Mouse (Mus musculus): ENCODE measurements at regions not wholly inside any gene's neighbourhood (a gene's known extent, or its start where the extent isn't known, plus 50 kb on each side); places are given as distances from the start of the nearest gene placed in this dataset.
A peak's percentile ranks its signal among the peaks of the same experiment; 100 is the strongest.

DNA sequence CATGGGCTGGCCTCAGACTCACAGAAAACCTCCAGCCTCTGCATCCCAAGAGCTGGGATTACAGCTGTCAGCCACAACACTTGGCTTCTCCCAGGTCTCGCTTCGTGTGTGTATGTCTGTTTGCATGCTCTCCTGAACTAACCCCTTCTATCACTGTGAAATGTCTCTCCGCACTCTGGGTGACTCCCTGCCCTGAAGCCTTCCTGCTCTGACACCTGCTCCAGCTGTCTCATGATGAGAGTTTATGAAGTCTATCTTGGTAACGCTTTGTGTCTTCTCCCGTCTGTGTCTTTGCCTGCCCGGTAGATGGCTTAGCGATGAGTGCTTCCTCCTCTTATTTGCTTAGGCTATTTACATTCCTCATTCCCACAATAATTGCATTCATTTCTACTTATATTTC is 133.0 kb downstream of the Ndufa10 start:
- no peak for ATAC-seq (ENCODE audit: low TSS enrichment)

DNA sequence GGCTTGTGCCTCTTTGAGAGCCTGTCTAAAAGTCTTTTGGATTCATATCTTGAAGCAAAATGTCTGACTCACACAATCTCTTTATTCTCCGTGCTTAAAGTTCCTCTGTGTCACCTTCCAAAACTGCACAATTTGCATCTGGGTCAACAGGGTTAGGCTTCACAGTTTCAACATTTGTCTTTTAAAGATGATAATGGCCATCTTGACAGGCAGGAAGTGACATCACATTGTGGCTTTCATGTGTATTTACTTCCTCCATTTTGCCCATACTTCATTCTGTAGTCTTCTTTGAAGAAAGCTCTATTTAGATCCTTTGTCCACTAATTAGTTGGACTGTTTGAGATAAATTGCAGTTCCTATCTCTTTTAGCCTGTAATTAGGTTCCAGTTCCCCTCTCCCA is 135.1 kb downstream of the Ndufa10 start:
- ATAC-seq (ENCODE audit: low TSS enrichment) = no peak

GRCm38 (mm10) chr1:92337450-92337849 is 136.2 kb downstream of the Ndufa10 start:
- ATAC-seq (ENCODE audit: low TSS enrichment) = no peak

GRCm38 (mm10) chr1:92332248-92332584 is 136.7 kb upstream of the Hdac4 start:
- no peak for ATAC-seq (ENCODE audit: low TSS enrichment)

DNA sequence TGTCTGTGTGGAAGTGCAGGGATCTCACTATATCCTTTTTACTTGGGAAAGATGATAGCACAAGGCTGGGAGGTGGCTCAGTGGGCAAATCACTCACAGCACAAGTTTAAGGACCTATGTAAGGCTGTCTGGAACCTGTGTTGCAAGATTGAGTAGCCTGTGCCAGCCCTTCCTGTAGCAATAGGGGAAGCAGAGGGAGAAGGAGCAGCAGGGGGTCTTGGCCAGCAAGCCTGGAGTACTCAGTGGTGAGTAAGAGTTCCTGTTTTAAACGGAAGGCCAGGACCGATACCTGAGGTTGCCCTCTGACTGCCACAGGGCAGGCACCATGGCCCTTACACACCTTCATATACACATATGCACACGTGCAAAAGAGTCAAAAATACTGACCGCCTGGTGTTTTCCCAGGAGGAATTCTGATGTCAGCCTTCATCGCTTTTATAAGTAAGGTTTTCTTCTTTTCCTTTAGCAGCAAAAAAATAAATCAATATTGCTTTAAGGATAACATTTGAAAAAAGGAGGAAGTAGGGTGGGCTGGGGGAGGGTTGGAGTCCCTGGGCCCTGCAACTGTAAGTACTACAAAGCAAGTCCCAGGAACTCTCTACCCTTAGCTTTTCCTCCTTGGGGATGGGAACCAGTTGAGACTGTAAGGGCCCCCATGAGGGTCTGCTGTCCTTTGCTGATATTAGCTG is 136.2 kb upstream of the Hdac4 start:
- ATAC-seq (ENCODE audit: low TSS enrichment) = no peak

GRCm38 (mm10) chr1:92330181-92330580 is 134.7 kb upstream of the Hdac4 start:
- ATAC-seq (ENCODE audit: low TSS enrichment) = no peak

GRCm38 (mm10) chr1:92329491-92329890 is 134.0 kb upstream of the Hdac4 start:
- ATAC-seq (ENCODE audit: low TSS enrichment) = peak; percentile 84; the same call in 1 of the 2 replicates

DNA sequence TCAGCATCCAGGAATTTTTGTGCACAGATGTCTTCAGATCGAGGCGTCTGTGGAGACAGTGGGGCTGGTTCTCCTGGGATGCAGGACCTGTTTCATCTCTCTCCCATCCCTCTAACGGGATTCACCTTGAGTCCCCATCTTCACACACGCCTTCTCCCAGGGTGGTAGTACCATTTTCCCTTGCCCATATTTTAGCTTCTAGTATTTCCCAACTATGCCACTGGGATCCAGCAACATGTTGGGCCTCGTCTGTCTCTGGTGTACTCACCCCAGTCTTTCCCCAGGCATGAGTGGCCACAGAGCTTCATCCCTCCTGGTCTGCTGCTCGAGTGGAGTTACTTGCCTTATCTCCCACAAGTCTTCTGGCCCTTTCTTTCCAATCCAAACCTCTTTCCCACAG is 131.6 kb upstream of the Hdac4 start:
- no peak for ATAC-seq (ENCODE audit: low TSS enrichment)

DNA sequence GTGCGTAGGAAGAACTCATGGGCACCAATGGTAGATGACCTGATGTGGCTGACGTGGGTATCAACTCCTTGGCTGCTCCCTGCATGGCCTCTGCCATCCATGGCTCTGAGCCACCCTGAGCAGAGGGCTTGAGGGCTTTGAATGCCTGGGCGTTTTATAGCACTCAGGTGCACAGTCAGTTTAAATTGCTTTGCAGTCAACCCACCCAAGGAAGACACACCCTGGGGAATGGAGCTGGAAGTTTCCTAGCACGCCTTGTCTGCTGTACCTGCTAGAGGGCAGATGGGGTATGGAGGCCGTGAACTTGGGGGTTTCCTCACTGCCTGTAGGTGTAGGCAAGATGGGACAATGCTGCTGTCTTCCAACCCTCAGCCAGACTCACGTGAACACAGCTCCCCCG is 129.8 kb upstream of the Hdac4 start:
- no peak for ATAC-seq (ENCODE audit: low TSS enrichment)

DNA sequence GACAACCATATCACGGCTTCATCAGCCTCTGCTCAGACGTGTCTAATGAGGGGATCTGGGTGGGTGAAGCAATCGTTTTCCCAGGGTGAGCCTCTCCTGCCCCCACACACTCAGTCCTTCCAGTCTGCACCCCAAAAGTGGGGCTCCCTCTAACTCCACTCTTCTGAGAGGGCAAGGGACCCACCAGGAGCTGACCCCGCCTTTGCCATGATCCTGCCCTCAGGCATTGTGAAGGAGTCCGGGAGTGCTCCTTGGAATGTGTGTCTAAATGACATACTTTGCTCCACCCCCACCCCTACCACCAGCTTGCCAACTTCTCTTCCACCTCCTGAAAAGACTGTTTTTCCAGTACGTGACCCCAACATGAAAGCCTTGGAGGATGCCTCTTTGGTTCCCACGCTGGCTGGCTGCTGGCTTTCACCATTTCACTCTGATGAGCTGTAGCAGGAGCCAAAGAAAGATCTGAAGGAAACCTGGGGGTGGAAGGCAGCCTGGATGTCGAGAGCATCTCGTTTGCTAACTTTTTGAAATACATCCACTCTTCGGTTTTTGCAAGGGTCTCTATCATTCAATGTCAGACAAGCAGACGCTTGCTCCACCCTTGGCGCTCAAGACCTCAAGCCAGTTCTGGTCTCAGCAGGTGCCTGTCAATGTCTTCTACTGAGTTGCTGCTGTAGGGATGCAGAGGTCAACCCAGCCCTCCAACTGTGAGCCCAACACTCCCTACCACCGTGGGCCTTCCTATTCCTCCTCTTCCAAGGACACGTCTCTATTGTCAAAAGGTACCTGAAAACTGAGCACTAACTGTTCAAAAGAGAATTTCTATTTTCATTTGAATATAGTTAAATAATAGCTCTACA is 128.8 kb upstream of the Hdac4 start:
- ATAC-seq (ENCODE audit: low TSS enrichment) = peak; percentile 88; the same call in 1 of the 2 replicates

GRCm38 (mm10) chr1:92317131-92317530 is 121.6 kb upstream of the Hdac4 start:
- no peak for ATAC-seq (ENCODE audit: low TSS enrichment)

GRCm38 (mm10) chr1:92316191-92316723 is 120.8 kb upstream of the Hdac4 start:
- no peak for ATAC-seq (ENCODE audit: low TSS enrichment)

GRCm38 (mm10) chr1:92313001-92313597 is 117.6 kb upstream of the Hdac4 start:
- no peak for ATAC-seq (ENCODE audit: low TSS enrichment)

GRCm38 (mm10) chr1:92309883-92310282 is 114.4 kb upstream of the Hdac4 start:
- ATAC-seq (ENCODE audit: low TSS enrichment) = peak; percentile 82

DNA sequence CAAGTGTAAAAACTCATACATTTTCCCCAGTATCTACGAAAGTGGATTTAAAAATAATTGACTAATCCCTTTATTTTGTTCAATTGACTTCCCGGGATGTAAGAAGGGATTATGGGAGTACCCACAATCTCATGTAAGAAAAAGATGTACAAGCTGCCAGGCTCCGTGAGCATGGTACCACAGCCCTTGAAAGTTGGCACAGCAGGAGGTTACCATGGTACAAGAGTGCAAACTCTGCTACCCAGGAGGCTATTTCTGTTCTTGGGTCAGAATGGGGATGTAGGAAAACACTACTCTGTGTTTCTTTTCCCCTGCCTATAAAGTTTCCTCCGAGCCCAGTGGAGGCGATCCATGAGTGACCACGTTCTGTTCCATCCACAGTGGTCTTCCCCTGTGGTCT is 113.9 kb upstream of the Hdac4 start:
- peak; percentile 42 for ATAC-seq (ENCODE audit: low TSS enrichment)

GRCm38 (mm10) chr1:92308537-92308936 is 113.0 kb upstream of the Hdac4 start:
- ATAC-seq (ENCODE audit: low TSS enrichment) = no peak

DNA sequence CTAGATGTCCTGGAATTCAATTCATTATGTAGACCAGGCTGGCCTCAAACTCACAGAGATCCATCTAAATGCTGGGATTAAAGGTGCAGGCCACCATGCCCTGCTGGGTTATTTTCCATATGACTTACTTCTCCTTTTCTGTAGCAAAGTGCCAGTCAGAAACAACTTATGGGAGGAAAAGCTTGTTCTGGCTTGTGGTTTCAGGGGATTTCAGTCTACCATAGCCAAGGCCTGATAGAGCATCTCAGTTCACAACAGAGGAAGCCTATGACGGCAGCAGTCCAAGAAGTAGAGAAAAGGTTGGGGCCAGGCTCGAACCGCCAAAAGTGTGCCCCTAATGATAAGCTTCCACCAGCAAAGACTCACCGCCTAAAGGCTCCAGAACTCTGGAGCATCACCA is 110.5 kb upstream of the Hdac4 start:
- no peak for ATAC-seq (ENCODE audit: low TSS enrichment)

DNA sequence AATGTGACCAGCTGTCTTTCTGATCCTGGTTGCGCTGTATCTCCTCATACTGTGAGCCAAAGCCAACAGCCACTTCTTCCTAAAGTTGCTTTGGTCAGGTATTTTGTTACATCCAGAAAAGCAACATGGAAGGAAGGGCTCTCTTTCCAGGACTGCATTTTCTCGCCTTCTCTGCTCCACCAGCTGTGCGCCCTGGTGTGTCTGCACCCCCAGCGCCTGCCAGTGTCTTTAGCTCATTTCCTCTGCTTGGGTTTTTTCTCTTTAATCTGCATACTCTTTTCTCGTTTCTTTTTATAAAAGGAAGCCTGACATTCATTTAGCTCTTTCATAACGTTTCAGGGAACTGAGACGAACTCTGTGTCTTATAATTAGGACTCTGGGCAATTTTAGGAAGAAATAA is 103.5 kb upstream of the Hdac4 start:
- ATAC-seq (ENCODE audit: low TSS enrichment) = peak; percentile 81

DNA sequence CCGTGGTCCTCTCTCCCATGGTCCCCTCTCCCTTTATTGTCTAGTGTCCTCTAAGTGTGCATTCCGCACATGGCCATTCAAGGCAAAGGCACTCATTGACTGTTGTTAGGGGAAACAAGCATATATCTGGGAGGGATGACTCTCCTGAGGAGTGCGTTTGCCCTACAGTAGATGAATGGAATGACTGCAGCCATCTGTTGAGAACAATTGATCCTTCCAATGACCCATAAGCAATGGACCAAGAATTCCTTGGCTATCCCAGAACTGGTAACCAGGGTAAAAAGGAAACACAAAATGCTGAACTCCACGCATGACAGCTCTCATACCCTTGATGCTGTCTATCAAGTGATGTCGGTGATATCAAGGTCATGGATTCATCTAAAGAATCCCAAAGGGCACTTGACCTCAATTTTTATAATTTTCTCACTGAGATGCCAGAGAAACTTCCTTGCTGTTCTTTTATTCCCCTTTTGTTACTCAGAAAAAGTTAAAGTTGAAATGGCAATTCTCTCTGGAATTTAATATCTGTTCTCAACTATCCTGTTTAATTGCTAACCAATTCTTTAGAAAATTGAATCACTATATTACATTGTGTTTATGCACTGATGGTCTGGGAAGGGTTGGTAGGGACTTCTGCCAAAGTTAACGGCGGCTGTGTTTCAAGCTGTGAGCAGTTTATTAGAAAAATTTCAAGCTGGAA is 97.3 kb upstream of the Hdac4 start:
- ATAC-seq (ENCODE audit: low TSS enrichment) = no peak

DNA sequence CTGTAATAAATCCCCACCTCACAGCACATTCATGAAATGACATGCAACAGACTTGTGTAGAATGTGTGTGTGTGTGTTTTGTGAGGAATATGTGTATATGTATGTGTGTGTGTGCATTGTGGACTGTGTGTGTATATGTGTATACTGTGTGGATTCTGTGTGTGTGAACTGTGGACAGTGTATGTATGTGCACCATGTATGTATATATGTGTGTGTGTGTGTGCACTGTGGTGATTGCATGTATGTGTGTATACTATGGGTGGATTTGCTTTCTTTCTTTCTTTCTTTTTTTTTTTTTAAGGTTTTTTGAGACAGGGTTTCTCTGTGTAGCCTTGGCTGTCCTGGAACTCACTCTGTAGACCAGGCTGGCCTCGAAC is 91.5 kb upstream of the Hdac4 start:
- no peak for ATAC-seq (ENCODE audit: low TSS enrichment)

DNA sequence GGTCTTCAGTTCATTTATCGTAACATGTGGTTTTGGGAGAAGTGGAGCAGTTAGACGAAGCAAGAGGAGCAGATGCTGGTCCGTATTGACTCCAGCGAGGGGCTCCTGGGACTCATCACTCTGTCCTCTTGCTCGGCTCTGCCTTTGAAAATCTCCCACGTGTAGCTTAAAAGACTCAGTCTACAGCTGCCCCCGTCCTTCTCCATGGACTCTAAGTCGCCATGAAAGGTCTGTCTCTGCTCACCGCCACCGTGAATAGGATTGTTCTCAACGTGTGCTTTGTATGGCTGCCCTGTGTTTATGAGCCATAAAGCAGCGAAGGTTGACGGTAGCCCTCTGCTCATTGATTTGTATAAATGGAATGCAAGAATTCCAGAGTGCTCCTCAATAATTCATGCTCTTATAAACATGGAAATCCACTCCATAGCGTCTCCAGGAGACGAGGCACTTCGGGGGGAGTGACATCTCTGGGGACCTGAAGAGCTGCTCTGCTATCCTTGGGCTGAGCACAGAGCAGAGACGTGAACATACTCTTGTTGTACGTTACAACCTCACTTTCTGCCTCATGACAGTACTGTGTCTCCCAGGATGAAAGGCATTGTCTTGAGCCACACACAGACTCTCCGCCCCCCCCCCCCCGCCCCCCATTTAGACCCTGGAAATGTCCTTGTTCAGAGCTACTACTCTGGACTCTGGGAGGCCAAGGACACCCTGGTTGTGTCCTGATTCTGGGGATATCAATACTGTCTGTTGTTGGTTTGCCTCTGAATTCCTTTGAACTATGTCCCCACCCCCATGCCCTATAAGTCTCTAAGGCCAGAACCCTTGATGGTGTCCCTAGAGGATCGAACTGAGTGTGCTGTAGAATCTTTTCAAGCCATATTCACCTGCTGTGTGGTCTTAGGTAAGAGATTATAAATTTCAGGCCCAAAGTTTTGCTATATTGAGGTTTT is 90.8 kb upstream of the Hdac4 start:
- ATAC-seq (ENCODE audit: low TSS enrichment) = no peak
